Mouse (Mus musculus) liver, postnatal 0 days (tissue): Measurements from ENCODE around the gene Pax7. TPM values are rescaled to one million over a fixed set of nuclear protein-coding genes. Genes with fewer than 3 reads are reported as not detected.

Experiments used
- ATAC-seq: fragments of 200-750 bp; cut with Nextera tagmentation; 2 replicates; pipeline ENCODE4 v1.8.0; 2017; ENCODE audit warnings: mild to moderate bottlenecking, moderate library complexity
- DNase-seq: peaks from one replicate; pipeline ENCODE4 v3.0.0-alpha.2; 2016
- H3K27ac ChIP-seq: fragments of 300-500 bp; sonication (generic); 2 replicates; pipeline ENCODE4 v1.5.1; 2014; ENCODE audit warnings: antibody characterized with exemption, moderate library complexity, mild to moderate bottlenecking, low read depth
- H3K27me3 ChIP-seq: fragments of 300-500 bp; sonication (generic); 2 replicates; pipeline ENCODE4 v1.6.1; 2014; ENCODE audit warnings: low read length, control low read depth, mixed read lengths; ENCODE audit not compliant: insufficient read depth
- H3K36me3 ChIP-seq: fragments of 300-500 bp; sonication (generic); replicated peaks from 2 replicates; pipeline ENCODE4 v1.6.1; 2014; ENCODE audit warnings: mild to moderate bottlenecking, control low read depth, low read length, moderate library complexity, mixed read lengths; ENCODE audit not compliant: insufficient read depth
- H3K4me1 ChIP-seq: fragments of 300-500 bp; sonication (generic); 2 replicates; pipeline ENCODE4 v1.6.1; 2014; ENCODE audit warnings: antibody characterized with exemption, mild to moderate bottlenecking, control low read depth; ENCODE audit not compliant: insufficient read depth
- H3K4me2 ChIP-seq: fragments of 300-500 bp; sonication (generic); 2 replicates; pipeline ENCODE4 v1.6.1; 2014; ENCODE audit warnings: low read depth, mild to moderate bottlenecking, low read length, moderate library complexity, mixed read lengths
- H3K4me3 ChIP-seq: fragments of 300-500 bp; sonication (generic); 2 replicates; pipeline ENCODE4 v1.5.1; 2014; ENCODE audit warnings: low read depth, low read length
- H3K9ac ChIP-seq: fragments of 300-500 bp; sonication (generic); replicated peaks from 2 replicates; pipeline ENCODE4 v1.6.1; 2014; ENCODE audit warnings: mild to moderate bottlenecking, moderate library complexity
- H3K9me3 ChIP-seq: fragments of 300-500 bp; sonication (generic); 2 replicates; pipeline ENCODE4 v1.6.1; 2016; ENCODE audit warnings: mild to moderate bottlenecking, control low read depth, low read length, mixed read lengths
- CTCF ChIP-seq: sonication (generic); IDR thresholded peaks from 2 replicates; pipeline ENCODE4 v1.5.1; 2016; ENCODE audit warnings: antibody characterized with exemption, low read depth
- EP300 ChIP-seq: IDR thresholded peaks from 2 replicates; pipeline ENCODE4 v1.6.1; 2016; ENCODE audit warnings: antibody characterized with exemption, low read depth, mild to moderate bottlenecking
- WGBS: fragments of 180-500 bp; shearing (Covaris S2); extraction: QIAGEN DNeasy Blood & Tissue Kit; methylation state at CpG from one replicate; pipeline ENCODE4 v1.1.7; 2014; ENCODE audit not compliant: insufficient replicate concordance; 5-methylcytosine and 5-hydroxymethylcytosine counted together
- polyA plus RNA-seq: library from polyadenylated mRNA; unstranded; fragments of >200 nt; fragmentation: Nextera tagmentation; extraction: Ambion mirVana; gene quantifications from 2 replicates; pipeline ENCODE4 v1.2.1, GENCODE M21; 2015

Gene Pax7
- polyA plus RNA-seq, 1 experiment from 2014 or later = not detected

GRCm38 (mm10) chr4:139828871-139829590, 4.3 kb downstream of the Pax7 start:
- Histone ChIP-seq H3K4me3 (no peak overlapping the region), H3K27me3 (peaks cover 99% of the 10 kb centered on the region), H3K4me2 (no peak overlapping the region), H3K9me3 (no peaks in the 10 kb centered on the region), H3K27ac (no peak overlapping the region), H3K36me3 (no peaks in the 10 kb centered on the region), H3K9ac (no peak overlapping the region), H3K4me1 (no peaks in the 10 kb centered on the region)
- DNase-seq (no peak), ATAC-seq (no peak)
- no peak for TF ChIP-seq EP300
- TF ChIP-seq CTCF = no peak
- 5% methylated on average over 16 of the region's 16 CpGs for WGBS

- no peak for DNase-seq
- no peaks in the 10 kb centered on the region for H3K36me3 ChIP-seq
- H3K9me3 ChIP-seq = no peaks in the 10 kb centered on the region
- no peaks in the 10 kb centered on the region for H3K4me1 ChIP-seq
- WGBS = 1% methylated on average over 36 of the region's 37 CpGs
- TF ChIP-seq CTCF (no peak), EP300 (no peak)
- no peak overlapping the region for H3K9ac ChIP-seq
- peak overlapping the region; percentile 26; the same call in 1 of the 2 replicates for H3K4me2 ChIP-seq
- H3K27me3 ChIP-seq = peaks cover 99% of the 10 kb centered on the region
- peak overlapping the region; percentile 15 for H3K4me3 ChIP-seq
- no peak overlapping the region for H3K27ac ChIP-seq
- ATAC-seq = no peak
These were observed 5.0 kb downstream of the Pax7 start for GRCm38 (mm10) chr4:139828283-139828678.

GRCm38 (mm10) chr4:139827501-139828282, 5.6 kb downstream of the Pax7 start:
- 2% methylated on average over 30 of the region's 30 CpGs for WGBS
- no peaks in the 10 kb centered on the region for H3K4me1 ChIP-seq
- peak overlapping the region; percentile 26; the same call in 1 of the 2 replicates for H3K4me2 ChIP-seq
- peak overlapping the region; percentile 15 for H3K4me3 ChIP-seq
- H3K36me3 ChIP-seq = no peaks in the 10 kb centered on the region
- ATAC-seq (no peak), DNase-seq (no peak)
- TF ChIP-seq CTCF = no peak
- TF ChIP-seq EP300 = no peak
- no peak overlapping the region for H3K9ac ChIP-seq
- no peak overlapping the region for H3K27ac ChIP-seq
- H3K27me3 ChIP-seq = peaks cover 99% of the 10 kb centered on the region
- H3K9me3 ChIP-seq = no peaks in the 10 kb centered on the region

- ATAC-seq = no peak
- Histone ChIP-seq H3K4me3 (no peak overlapping the region), H3K36me3 (no peaks in the 10 kb centered on the region), H3K27ac (no peak overlapping the region), H3K9ac (no peak overlapping the region), H3K4me2 (no peak overlapping the region), H3K27me3 (peaks cover 99% of the 10 kb centered on the region), H3K9me3 (no peaks in the 10 kb centered on the region), H3K4me1 (no peaks in the 10 kb centered on the region)
- TF ChIP-seq CTCF (no peak), EP300 (no peak)
- DNase-seq = no peak
- 4% methylated on average over 3 of the region's 3 CpGs for WGBS
These were observed 7.1 kb downstream of the Pax7 start for GRCm38 (mm10) chr4:139826231-139826630.

GRCm38 (mm10) chr4:139825326-139826112, 7.8 kb downstream of the Pax7 start:
- H3K27ac ChIP-seq = no peak overlapping the region
- peaks cover 99% of the 10 kb centered on the region for H3K27me3 ChIP-seq
- 5% methylated on average over 14 of the region's 14 CpGs for WGBS
- no peak overlapping the region for H3K4me3 ChIP-seq
- H3K36me3 ChIP-seq = no peaks in the 10 kb centered on the region
- ATAC-seq (no peak), DNase-seq (no peak)
- no peaks in the 10 kb centered on the region for H3K9me3 ChIP-seq
- H3K4me1 ChIP-seq = no peaks in the 10 kb centered on the region
- no peak overlapping the region for H3K4me2 ChIP-seq
- TF ChIP-seq CTCF = no peak
- TF ChIP-seq EP300 = no peak
- H3K9ac ChIP-seq = no peak overlapping the region
